Mouse (Mus musculus) embryo, embryonic 11 days (tissue): Measurements from ENCODE around the gene Mpzl1.

ENCODE experiments used
- DNase-seq: peaks from one replicate; pipeline ENCODE4 v3.0.0-alpha.2; 2015

Mpzl1 gene

GRCm38 (mm10) chr1:165576459-165577112, 57.8 kb downstream of the Mpzl1 start:
- DNase-seq: no peak

- DNase-seq: no peak
Observed at GRCm38 (mm10) chr1:165576005-165576404, 58.3 kb downstream of the Mpzl1 start.

- DNase-seq: no peak
Observed at GRCm38 (mm10) chr1:165567466-165567865, 66.9 kb downstream of the Mpzl1 start.

- DNase-seq: no peak
Observed at GRCm38 (mm10) chr1:165565283-165565682, 69.1 kb downstream of the Mpzl1 start.

- DNase-seq: no peak
Observed at GRCm38 (mm10) chr1:165559073-165559472, 75.3 kb downstream of the Mpzl1 start.

- no peak for DNase-seq
Observed at GRCm38 (mm10) chr1:165556711-165557110, 77.6 kb downstream of the Mpzl1 start.
